Mouse (Mus musculus) bone marrow, adult 2 months (tissue): ENCODE measurements around the gene Arid1b.
"Not testable (repeated sequence)": the region's sequence is repeated elsewhere in the genome, so short reads cannot be mapped to it uniquely, and the experiment has no call there.

ENCODE experiments used
- CTCF ChIP-seq: fragments of 200-500 bp; IDR thresholded peaks from 2 replicates; pipeline ENCODE4 v1.5.1; 2011; ENCODE audit warnings: low read length, control low read depth; ENCODE audit not compliant: control insufficient read depth, insufficient read depth
- POLR2A ChIP-seq: fragments of 200-500 bp; IDR thresholded peaks from 2 replicates; pipeline ENCODE4 v1.6.1; 2011; ENCODE audit warnings: low read depth, mild to moderate bottlenecking, control low read depth, low read length, borderline replicate concordance; ENCODE audit not compliant: control insufficient read depth

DNA sequence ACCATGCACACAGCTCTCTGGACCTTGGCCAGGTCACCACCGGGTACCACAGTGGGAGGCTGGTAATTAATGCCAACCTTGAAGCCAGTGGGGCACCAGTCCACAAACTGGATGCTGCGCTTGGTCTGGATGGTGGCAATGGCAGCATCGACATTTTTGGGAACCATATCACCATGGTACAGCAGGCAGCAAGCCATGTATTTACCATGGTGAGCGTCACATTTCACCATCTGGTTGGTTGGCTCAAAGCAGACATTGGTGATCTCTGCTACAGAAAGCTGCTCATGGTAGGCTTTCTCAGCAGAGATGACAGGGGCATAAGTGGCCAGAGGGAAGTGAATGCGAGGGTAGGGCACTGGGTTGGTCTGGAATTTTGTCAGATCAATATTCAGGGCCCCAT, 116.8 kb downstream of the Arid1b start:
- TF ChIP-seq CTCF, POLR2A: not testable (repeated sequence)
